Mouse (Mus musculus): ENCODE measurements at regions not wholly inside any gene's neighbourhood (a gene's known extent, or its start where the extent isn't known, plus 50 kb on each side); places are given as distances from the start of the nearest gene placed in this dataset.

DNA sequence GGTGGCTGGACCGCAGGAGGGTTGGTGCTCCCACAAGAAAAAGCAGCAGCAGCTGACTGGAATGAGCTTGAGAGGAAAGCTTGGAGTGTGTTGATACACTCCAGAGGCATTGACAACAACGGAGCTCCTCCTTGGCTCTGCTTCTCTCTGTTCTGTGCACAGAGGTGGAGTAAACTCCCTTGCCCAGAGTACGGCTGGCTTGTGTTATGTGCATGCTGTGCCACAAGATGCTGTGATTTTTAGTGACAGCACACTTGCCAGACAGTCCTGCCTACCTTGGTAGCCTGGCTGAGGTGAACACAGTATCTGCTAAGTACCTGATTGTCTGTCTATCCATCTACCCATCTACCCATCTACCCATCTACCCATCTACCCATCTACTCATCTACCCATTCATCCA is 190.9 kb downstream of the Glrx3 start:
- TF ChIP-seq CTCF (IDR thresholded peaks at IDR 0.05; ENCODE audit: control insufficient read depth, insufficient read depth, low read length) (no peak), POLR2A (IDR thresholded peaks at IDR 0.05; ENCODE audit: borderline replicate concordance, control insufficient read depth, low read depth, low read length) (no peak)

Measured in bone marrow, adult 2 months (tissue).